Mouse (Mus musculus) right cerebral cortex, postnatal 25 days (tissue): ENCODE measurements around the gene Sprn.
"Not testable (repeated sequence)": the region's sequence is repeated elsewhere in the genome, so short reads cannot be mapped to it uniquely, and the experiment has no call there.

Experiments
- DNase-seq: peaks from one replicate; pipeline ENCODE4 v3.0.0; 2022

The Sprn gene

GRCm38 (mm10) chr7:140141350-140141749 is 13.3 kb downstream of the Sprn start:
- no peak for DNase-seq

DNA sequence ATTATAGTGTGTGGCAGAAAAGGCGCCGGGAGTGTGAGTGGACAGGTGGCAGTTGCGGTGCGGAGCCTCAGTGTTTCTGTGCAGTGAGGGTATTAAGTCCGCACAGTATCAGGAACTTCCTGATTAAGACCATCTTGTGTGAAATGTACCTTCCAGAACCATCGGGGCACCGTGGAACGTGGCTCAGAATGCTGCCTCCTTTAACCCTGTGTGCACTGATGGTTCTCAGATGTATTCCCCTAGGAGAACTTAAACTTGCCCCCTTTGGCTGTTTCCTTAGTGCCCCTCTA is 16.7 kb downstream of the Sprn start:
- DNase-seq: no peak

DNA sequence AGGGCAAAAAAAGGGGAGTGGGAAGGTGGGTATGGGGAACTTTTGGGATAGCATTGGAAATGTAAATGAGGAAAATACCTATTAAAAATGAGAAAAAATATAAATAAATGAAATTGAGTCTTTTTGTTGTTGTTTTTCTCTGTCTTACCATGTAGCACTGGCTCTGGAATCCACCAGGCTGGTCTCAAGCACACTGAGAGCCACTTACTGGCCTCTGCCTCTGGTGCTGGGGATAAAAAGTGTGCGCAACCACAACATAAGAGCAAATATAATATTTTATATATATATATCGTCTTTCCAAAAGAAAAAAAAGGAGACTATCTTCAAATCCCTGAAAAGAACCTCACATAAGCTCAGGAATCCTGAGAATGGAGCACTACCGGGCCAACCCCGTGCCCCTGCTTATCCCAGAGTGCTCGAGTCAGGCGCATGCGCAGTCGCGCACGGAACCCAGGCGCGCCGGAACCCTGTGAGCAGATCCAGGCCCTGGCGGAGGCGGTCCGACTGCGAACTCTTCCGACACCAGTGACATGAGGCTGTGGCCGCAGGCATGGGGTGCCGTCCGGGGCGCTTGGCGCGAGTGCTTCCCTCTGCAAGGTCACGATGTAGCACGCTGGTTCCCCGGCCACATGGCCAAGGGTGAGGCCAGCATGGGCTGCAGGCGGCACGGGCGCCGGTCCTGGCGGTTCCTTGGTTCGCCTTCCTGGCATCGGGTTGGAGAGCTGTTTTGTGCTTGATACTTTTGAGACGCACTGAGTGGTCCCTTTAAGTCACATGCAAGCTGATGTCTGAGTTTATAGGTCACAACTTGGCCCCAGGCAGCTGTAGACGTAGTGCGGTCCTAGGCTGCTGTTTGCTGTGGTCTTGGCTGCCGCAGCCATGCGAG is 17.3 kb downstream of the Sprn start, which contains the start of gene Mtg1:
Mtg1 (plus strand) TSS at position 430 of the 886 bp plus-strand sequence.
- peak; percentile 96 for DNase-seq

- DNase-seq: no peak
Measured at GRCm38 (mm10) chr7:140135106-140135770, 19.4 kb downstream of the Sprn start.

DNA sequence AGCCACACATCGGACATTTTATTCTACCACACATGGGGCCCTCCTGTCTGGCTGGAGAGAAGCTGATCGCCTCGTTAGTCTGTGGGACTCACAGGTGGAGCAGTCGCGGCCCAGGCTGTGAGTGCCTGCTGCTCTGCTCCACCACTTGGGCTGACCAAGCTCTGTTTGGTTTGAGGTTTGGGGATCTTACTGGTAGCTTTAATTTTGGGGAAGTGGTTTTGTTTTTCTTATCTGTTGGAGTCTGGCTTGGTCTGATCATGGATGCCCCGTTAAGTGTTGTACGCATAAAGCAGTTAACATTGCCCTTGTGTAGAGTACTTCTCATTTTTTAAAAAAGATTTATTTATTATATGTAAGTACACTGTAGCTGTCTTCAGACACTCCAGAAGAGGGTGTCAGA is 20.6 kb downstream of the Sprn start:
- not testable (repeated sequence) for DNase-seq

DNA sequence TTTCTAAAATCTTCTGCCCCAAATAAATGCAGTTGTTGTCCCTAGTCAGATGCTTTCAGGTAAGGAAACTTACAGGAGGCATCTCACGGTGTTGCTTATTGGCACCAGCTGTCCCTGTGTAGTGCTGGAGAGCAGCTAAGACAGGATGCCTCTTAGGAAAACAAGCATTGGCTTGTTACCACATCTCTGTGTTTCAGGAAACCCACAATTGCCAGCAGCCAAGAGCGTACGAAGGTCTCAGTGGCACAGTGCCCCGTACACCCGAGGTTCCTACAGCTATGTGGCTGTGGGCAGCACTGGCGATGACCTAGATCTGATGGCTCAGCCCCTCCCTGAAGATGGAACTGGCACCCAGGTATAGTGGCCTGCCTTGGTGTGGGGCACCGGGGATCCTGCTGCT is 22.5 kb downstream of the Sprn start:
- DNase-seq: not testable (repeated sequence)

DNA sequence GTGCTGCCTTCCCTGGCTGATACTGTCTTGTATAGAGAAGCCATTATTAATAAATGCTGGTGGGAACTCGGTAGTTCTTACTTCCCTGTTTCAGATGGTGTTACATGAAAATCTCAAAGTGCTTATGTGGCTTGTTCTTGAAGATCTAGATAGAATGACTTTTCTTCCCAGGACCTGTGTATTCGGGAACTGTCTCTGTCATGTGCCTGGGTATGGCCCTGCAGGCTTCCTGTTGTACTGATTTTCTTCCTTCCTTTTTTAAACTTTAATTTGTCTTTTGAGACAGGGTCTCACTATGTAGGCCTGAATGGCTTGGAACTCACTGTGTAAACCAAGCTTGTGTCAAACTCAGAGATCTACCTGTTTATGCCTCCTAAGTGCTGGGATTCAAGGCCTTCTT is 26.8 kb downstream of the Sprn start:
- DNase-seq: no peak

- no peak for DNase-seq
Measured at GRCm38 (mm10) chr7:140126934-140127333, 27.7 kb downstream of the Sprn start.

- no peak for DNase-seq
Measured at GRCm38 (mm10) chr7:140126022-140126350, 28.7 kb downstream of the Sprn start.

DNA sequence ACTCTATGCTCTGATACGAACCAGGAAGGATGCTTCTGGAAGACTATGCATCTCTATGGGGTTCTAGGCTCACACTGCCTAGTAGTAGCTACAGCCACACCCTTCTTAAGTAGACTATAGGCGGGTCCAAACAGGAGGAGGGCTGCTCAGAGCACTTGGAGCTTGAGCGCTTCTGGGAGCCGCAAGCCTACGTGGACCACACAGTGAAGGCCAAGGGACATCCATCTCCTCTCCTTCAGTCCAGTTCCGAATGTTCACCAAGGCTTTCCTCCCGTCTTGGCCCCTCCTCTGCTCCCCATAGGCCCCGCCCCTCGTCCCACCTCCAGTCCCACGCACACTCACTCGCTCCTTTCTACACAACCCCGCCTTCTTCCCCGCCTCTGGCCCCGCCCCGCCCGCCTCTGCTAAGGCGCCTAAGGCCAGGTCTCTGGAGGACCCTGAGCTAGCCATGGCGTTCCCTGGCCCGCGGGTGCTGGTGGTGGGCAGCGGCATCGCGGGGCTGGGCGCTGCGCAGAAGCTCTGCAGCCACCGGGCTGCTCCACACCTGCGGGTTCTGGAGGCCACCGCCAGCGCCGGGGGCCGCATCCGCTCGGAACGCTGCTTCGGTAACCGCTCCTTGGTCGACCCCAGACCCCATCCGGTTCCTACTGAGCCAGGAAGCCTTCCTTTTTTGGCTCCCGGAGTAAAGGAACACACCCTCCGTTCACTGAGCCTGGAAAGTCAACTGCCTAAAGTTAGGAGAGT is 29.2 kb downstream of the Sprn start:
- peak; percentile 88 for DNase-seq

DNA sequence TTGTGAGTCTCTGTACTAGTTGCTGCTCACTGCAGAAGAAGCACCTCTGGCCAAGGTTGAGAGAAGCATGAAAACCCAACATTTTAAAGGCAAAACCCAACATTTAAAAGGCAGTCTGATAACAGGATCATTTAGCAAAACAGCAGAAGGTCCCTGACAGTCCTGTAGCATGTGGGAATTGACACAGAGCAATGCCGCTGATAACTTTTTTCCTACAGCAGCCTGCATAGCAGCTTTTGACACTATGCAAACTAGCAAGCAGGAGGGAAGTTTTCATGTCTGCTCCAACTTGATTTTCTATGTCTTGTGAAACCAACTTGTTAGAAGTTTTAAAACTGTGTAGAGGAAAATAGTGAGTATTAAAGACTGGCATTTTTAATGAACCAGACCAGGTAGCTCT is 30.3 kb downstream of the Sprn start:
- no peak for DNase-seq

GRCm38 (mm10) chr7:140122765-140123164 is 31.9 kb downstream of the Sprn start:
- DNase-seq: no peak

DNA sequence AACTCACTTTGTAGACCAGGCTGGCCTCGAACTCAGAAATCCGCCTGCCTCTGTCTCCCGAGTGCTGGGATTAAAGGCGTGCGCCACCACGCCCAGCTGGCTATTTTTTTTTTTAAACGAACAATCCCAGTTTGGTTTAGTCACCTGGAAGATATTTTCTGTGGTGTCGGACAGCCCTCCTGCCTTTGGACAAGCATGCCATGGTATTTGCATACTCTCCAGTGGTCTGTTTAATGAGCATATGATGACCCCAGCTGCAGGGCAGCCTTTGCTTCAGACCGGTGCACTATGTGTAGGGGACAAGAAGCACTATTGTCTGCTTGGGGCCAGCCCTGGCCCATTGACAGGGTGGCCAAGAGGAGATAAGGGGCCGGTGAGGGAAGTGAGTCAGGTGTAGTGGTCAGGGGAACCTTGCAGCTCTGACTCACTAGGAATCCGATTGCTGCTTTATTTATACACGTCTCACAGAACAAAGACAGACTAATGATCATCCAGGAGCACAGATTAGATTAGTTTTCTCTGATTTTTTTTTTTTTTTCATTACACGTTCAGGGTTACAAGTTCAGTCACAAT is 33.3 kb downstream of the Sprn start:
- DNase-seq: no peak

GRCm38 (mm10) chr7:140120484-140120883 is 34.2 kb downstream of the Sprn start:
- DNase-seq: no peak

GRCm38 (mm10) chr7:140116329-140117054 is 38.2 kb downstream of the Sprn start, which contains the start of gene Echs1:
Echs1 (minus strand) TSS chr7:140116476.
- DNase-seq: peak; percentile 87

- peak; percentile 58 for DNase-seq
Measured at GRCm38 (mm10) chr7:140115583-140116328, 38.9 kb downstream of the Sprn start, which contains the start of gene Paox. Paox (plus strand) TSS chr7:140115799.

DNA sequence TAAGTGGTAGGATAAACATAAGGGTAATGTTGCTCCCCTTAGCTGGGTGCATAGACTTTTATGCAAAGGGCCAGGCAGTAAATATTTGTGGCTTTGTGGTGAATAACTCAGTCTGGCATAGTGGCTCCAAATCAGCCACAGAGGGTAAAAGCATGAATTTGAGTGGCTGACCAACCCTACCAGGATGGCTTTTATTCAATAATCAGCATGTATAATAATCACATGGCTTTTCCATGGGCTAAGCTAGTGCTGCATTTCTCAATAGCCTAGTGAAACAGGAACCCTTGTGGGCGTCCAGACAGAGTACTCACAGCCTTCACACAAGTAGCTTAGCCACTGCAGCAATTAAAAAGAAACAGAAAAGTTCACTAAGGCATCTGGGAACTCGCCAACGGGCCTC is 42.7 kb downstream of the Sprn start:
- no peak for DNase-seq

DNA sequence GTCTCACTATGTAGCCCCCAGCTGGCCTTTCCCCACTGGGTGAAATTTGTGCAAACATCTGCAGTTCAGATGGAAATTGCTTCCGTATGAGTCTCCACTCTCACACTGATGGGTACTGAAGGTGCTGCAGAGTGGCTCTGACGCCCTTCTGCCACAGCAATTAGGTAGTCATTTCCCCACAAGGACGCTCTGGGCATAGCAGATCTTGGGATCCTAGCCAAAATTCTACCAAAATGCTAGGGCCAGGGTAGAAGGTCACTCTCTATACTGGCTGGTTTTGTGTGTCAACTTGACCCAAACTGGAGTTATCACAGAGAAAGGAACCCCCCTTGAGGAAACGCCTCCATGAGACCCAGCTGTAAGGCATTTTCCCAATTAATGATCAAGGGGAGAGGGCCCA is 50.7 kb downstream of the Sprn start:
- DNase-seq: no peak

DNA sequence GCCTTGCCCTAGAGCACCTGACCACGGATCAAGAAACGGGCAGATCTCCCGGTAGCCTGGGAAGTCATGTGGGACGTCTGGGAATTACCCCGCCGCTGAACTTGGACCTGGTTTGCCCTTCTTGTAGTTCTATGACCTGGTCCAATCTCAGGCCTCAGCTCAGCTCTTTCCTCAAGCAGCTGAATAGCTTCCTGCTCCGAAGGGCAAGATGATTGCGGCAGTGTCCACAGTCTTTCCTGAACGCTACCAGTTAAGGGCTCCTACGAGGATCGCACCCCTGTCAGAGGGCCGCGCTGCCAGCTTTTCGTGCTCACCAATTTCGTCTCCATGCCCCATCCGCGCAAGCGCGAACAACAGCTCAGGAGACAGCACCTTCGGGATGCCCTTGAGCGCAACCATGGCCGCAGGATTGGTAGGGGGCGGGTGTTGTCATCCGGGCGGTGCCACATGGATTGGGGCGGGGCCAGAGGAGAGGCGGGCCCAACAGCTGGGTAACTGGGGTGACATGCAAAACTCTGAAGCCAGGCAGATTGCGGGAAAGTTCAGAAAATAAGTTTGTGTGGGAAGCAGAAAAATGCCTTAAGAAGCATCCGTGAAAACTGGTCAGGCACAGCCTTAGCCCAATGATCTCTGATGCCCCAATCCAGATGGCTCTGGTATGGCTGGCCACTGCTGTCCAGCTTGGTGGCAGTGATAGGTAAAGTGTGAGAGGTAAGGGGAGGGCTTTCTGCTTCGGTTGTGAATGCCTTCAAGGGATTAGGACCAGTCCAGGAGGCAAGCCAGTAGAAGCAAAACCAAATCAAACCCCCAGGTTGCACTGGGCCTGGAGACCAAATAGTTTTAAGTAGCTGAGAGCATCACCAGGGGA is 52.5 kb downstream of the Sprn start, which contains the start of gene Fuom:
Fuom (minus strand) TSS at position 449 of the 868 bp plus-strand sequence.
- peak; percentile 87 for DNase-seq

- peak; percentile 24 for DNase-seq
Measured at GRCm38 (mm10) chr7:140101498-140101897, 53.2 kb downstream of the Sprn start.
